Mouse (Mus musculus) lung, postnatal 4 days (tissue): ENCODE measurements around the gene Atrnl1.

Source experiments
- DNase-seq, 2 experiments: peaks; one replicate each; pipeline ENCODE4 v3.0.0; 2021

Atrnl1 gene

GRCm38 (mm10) chr19:58125010-58125409 lies 514.2 kb downstream of the Atrnl1 start:
- DNase-seq = no peak

DNA sequence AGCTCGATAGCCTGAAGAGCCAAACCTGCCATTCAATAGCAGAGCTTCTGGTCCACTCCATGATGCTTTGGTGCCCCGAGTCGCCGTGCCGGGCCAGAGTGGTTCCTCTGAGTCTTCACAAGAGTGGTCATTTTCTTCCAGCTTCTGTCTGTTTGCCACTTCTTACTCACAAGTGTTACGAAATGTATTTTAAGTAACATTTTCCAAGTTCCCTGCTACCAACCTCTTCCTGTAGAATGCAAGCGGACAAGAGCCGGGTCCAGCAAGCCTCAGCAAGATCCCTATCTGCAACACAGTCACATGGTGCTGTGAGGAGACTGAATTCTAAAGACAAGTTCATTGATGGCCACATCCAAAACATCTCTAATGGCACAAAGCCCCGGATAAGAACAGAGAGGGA lies 521.1 kb downstream of the Atrnl1 start:
- DNase-seq = no peak

DNA sequence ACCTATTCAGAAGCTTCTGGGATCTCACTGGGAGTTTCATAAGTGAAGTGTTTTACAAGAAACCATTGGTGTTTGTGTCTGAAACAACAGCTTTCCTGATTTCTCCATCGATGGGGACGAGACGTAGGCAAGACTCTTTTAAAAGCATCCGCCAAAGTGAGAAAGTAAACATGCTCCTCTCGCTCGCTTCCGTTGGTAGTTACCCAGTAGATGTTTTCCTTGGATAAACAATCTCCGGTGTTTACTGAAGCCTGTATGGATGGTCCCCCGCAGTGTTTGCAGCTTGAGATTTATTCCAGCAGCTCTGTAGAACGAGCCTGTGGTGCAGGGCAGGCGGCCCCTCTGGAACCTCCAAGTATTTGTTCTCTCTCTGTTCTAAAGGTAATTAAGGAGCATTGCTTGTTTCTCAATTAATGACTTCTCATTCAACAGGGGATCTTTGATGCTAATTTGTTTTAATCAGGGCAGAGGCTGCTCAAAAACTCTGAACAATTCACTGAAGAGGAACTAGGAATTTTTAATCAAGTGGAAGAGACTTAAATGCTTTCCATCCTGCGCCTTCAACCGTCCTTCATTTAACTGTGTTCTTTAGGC lies 529.5 kb downstream of the Atrnl1 start:
- peak in 1 of 2 experiments; percentile 11 for DNase-seq

- no peak for DNase-seq
Measured at GRCm38 (mm10) chr19:58143853-58144454, 533.1 kb downstream of the Atrnl1 start.

- peak in 1 of 2 experiments; percentile 14 for DNase-seq
Measured at GRCm38 (mm10) chr19:58145521-58145920, 534.7 kb downstream of the Atrnl1 start.

DNA sequence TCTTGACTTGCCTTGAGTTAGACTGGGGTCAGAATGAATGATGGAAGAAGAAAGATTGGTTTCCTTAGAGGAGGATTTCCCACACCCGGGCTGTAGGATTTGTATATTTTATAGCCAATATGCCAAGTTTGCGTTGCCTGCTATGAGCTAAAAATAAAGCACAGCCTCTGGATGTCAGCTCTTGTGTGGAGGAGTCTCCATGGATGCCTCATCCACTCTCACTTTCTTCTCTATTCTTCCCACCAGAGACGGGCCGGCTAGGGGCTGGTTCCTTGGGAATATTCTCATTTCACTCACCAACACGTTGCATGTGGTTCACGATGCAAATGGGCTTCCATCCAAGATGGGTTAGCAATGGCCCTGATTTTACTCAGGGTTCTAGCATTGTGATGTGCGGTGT lies 540.4 kb downstream of the Atrnl1 start:
- peak in 1 of 2 experiments; percentile 19 for DNase-seq

DNA sequence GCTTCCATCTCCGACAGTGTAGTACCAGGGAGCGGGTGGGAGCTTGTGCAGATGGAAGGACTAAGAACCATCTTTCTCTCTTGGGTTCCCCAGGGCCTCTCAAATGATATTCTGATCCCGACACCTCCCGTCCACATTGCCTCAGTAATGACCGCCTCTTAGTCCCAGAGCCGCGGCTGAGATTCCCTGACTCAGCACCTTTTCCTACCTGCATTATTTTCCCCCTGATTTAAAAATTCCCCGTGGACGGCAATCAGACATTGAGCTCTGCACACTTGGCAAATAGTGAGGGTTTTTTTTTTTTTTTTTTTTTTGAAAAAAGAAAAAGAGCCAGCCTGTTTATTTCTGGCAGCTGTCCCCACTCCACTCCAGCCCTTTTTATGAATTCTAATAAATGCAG lies 550.7 kb downstream of the Atrnl1 start:
- no peak for DNase-seq

- DNase-seq = no peak
Measured at GRCm38 (mm10) chr19:58164896-58165634, 554.2 kb downstream of the Atrnl1 start.

DNA sequence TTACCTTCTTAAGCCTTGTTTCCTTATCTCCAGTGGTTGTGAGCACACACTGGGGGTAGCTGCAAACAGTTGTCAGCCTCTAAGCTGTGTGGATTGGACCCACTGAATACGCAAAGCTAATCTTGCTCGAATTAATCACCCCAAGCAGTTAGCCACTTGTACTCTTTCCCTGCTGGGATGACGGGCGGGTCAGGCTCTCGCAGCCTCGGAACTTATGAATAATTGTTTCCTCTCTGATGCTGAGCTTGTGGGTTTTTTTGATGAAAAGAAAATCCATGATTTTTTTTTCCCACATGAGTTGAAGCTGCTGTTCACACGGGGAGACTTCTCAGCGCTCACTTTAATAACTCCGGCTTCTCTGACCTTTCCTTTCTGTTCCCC lies 554.8 kb downstream of the Atrnl1 start:
- DNase-seq = no peak

- no peak for DNase-seq
Measured at GRCm38 (mm10) chr19:58166147-58166546, 555.3 kb downstream of the Atrnl1 start.

DNA sequence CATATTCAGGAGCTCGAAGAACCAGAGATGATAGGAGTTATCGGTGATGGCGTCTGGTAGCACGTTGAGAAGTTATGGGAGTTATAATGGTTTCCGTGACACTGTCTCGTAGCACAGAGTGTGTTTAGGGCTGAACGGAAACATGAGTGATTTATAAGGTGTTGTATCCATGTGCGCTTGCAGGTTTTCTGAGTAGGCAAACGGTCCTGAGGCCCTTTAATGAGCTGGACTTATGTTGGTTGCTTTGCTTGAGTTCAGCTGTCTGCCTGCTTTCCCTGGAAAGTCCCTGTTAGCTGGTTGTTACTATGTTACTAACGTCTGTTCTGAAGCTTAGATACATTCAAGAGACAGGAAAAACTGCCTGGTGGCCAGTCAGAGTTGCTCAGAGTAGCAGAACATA lies 567.6 kb downstream of the Atrnl1 start:
- no peak for DNase-seq

GRCm38 (mm10) chr19:58180773-58181172 lies 569.9 kb downstream of the Atrnl1 start:
- no peak for DNase-seq
